Mouse (Mus musculus) forebrain, embryonic 16.5 days (tissue): Measurements from ENCODE around the gene Tenm4. TPM values are rescaled to one million over a fixed set of nuclear protein-coding genes. Genes with fewer than 3 reads are reported as not detected.

Experiments used
- ATAC-seq: fragments of 200-750 bp; cut with Nextera tagmentation; 2 replicates; pipeline ENCODE4 v1.8.0; 2017; ENCODE audit warnings: mild to moderate bottlenecking, moderate library complexity
- H3K27ac ChIP-seq: fragments of 300-500 bp; sonication (generic); 2 replicates; pipeline ENCODE4 v1.5.1; 2014; ENCODE audit warnings: low read length, control low read depth
- H3K27me3 ChIP-seq: fragments of 300-500 bp; sonication (generic); replicated peaks from 2 replicates; pipeline ENCODE4 v1.6.1; 2014; ENCODE audit warnings: low read length; ENCODE audit not compliant: control insufficient read depth, insufficient read depth
- H3K36me3 ChIP-seq: fragments of 300-500 bp; sonication (generic); 2 replicates; pipeline ENCODE4 v1.6.1; 2014; ENCODE audit not compliant: control insufficient read depth, insufficient read depth
- H3K4me1 ChIP-seq: fragments of 300-500 bp; sonication (generic); replicated peaks from 2 replicates; pipeline ENCODE4 v1.6.1; 2014; ENCODE audit warnings: low read length; ENCODE audit not compliant: control insufficient read depth, insufficient read depth
- H3K4me2 ChIP-seq: fragments of 300-500 bp; sonication (generic); 2 replicates; pipeline ENCODE4 v1.6.1; 2014; ENCODE audit warnings: mild to moderate bottlenecking, low read length, control low read depth
- H3K4me3 ChIP-seq: fragments of 300-500 bp; sonication (generic); replicated peaks from 2 replicates; pipeline ENCODE4 v1.5.1; 2014; ENCODE audit warnings: mild to moderate bottlenecking, low read length, control low read depth
- H3K9ac ChIP-seq: fragments of 300-500 bp; sonication (generic); replicated peaks from 2 replicates; pipeline ENCODE4 v1.6.1; 2014; ENCODE audit warnings: low read depth, low read length, control low read depth
- H3K9me3 ChIP-seq: fragments of 300-500 bp; sonication (generic); 2 replicates; pipeline ENCODE4 v1.6.1; 2016; ENCODE audit warnings: low read length; ENCODE audit not compliant: control insufficient read depth
- WGBS: fragments of 180-500 bp; shearing (Covaris S2); extraction: QIAGEN DNeasy Blood & Tissue Kit; methylation state at CpG from one replicate; pipeline ENCODE4 v1.1.7; 2014; 5-methylcytosine and 5-hydroxymethylcytosine counted together
- polyA plus RNA-seq: library from polyadenylated mRNA; unstranded; fragments of >200 nt; fragmentation: Nextera tagmentation; extraction: Ambion mirVana; gene quantifications from 2 replicates; pipeline ENCODE4 v1.2.1, GENCODE M21; 2015

Tenm4 gene
- polyA plus RNA-seq, 1 experiment from 2014 or later, result 105 TPM

DNA sequence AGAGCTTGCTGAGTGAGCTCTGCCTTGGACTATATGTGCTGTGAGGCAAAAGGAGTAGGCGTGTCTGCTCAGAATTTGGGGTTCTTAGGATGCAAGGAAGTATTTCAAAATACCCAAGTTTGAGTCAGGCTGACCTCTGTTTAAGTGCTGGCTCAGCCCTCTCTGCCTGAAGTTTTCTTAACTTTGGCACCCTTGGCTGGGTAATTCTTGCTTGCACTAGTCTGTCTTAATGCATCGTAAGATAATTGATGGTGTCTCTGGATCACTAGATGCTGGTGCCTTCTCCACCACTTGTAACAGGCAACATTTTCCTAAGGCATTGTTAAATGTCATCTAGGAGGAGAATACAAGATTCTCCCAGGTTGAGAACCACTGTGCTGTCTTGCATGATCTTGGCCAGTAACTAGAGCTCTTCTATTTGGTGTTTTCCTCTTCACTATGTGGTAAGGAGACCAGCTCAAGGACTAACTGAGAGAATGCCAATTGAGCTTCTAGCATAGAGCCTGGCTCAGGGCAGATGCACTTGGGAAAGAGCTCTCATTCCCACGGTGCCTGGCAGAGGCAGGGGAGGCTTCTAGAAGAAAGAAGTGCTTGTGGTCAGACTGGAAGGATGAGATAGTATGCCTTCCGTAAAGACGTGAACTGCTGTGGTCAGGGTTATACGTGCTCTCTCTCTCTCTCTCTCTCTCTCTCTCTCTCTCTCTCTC is 57.7 kb downstream of the Tenm4 start:
- H3K27me3 ChIP-seq, result no peaks in the 10 kb centered on the region
- no peak for ATAC-seq
- 86% methylated on average over 6 of the region's 6 CpGs for WGBS
- H3K4me3 ChIP-seq, result no peak overlapping the region
- no peaks in the 10 kb centered on the region for H3K9me3 ChIP-seq
- no peak overlapping the region for H3K4me2 ChIP-seq
- no peaks in the 10 kb centered on the region for H3K36me3 ChIP-seq
- H3K27ac ChIP-seq, result no peak overlapping the region
- peaks cover 20% of the 10 kb centered on the region for H3K4me1 ChIP-seq
- no peak overlapping the region for H3K9ac ChIP-seq

DNA sequence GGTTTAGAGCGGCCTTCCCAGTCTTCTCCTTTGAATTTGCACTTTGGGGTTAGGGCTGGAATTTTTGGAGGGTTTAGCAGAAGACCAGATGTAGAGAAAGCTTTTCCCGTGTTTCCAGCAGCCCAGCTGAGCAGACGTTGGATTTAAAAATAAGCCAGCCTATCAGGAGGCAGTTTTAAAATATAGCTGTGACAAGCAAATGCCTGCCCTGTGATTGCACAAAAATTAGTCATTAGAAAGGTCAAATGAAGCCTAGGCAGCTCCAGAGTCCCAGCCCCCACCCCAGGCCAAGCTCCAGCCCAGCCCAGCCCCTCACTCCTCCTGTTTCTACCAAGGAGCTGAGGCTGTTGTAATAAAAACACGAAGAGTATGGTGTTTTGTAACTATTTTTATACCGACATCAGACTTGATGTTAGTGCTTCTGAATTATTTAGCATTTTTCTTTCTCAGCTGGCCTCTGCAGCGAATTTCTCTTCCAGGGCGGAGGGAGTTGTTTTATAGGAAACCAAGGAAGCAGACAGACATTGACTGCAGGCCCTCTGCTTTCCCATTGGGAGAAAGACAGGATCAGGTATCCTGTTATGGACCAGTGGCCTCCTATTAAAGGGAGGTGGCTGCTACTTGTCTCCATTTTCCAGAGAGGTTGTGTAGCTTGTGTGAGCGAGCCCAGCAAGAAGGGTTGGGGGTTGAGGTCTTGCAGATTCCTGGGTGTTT is 59.1 kb downstream of the Tenm4 start:
- Histone ChIP-seq H3K4me2 (no peak overlapping the region), H3K4me1 (peaks cover 20% of the 10 kb centered on the region), H3K9me3 (no peaks in the 10 kb centered on the region), H3K4me3 (no peak overlapping the region), H3K9ac (no peak overlapping the region), H3K36me3 (no peaks in the 10 kb centered on the region), H3K27me3 (no peaks in the 10 kb centered on the region), H3K27ac (no peak overlapping the region; the same call in 1 of the 2 replicates)
- 59% methylated on average over 8 of the region's 8 CpGs for WGBS
- ATAC-seq, result peak; percentile 24; the same call in 1 of the 2 replicates

DNA sequence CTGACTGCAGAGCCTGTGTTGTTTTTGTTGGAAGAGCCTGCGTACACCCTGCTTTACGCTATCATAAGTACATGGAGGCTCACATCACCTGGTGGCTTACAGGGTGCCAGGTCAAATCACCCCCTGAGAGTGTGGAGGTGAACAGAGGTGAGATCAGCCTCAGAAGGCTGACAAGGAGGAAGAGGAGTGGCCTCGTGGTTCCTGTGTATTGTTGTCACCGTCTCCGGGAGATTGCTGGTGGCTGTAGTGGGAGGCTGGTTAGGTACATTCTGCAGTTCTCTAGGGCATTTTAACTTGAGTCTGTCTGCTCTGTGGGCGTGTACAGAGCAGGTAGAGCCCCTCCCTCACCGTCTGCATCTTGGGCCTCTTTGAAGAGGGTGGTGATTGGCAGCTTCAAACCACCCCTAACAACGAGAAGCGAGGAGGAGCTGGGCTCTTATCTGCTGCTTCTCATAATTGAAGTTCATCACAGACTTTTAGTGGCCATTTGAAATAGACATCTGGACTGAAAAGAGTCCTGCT is 59.7 kb downstream of the Tenm4 start:
- Histone ChIP-seq H3K4me2 (no peak overlapping the region), H3K4me3 (no peak overlapping the region), H3K9ac (no peak overlapping the region), H3K27ac (peak overlapping the region; percentile 16; the same call in 1 of the 2 replicates), H3K4me1 (peaks cover 20% of the 10 kb centered on the region), H3K36me3 (no peaks in the 10 kb centered on the region), H3K9me3 (no peaks in the 10 kb centered on the region), H3K27me3 (no peaks in the 10 kb centered on the region)
- peak; percentile 56; the same call in 1 of the 2 replicates for ATAC-seq
- WGBS, result 45% methylated on average over 9 of the region's 9 CpGs

DNA sequence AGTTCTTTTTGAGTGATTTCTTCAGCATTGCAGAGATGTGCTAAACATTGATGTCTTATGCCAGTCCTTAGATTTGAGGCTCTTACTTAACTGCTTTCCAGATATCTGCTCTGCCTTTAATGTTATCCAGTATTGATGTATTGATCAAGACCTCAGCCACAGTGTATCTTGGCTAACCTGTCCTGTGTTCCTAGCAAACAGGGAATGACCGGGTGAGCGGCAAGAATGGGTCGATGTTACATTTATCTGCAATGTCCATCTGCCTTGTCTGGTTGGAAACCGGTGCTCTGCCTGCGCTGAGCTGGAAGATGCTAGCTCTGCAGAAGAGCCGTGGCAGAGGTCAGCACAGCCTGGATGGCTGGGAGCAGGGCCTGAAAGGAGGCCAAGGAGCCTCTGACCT is 64.8 kb downstream of the Tenm4 start:
- Histone ChIP-seq H3K4me3 (no peak overlapping the region), H3K27ac (no peak overlapping the region), H3K9me3 (no peaks in the 10 kb centered on the region), H3K27me3 (no peaks in the 10 kb centered on the region), H3K36me3 (no peaks in the 10 kb centered on the region), H3K4me1 (peaks cover 4% of the 10 kb centered on the region), H3K9ac (no peak overlapping the region), H3K4me2 (no peak overlapping the region)
- 97% methylated on average over 6 of the region's 6 CpGs for WGBS
- ATAC-seq, result no peak

DNA sequence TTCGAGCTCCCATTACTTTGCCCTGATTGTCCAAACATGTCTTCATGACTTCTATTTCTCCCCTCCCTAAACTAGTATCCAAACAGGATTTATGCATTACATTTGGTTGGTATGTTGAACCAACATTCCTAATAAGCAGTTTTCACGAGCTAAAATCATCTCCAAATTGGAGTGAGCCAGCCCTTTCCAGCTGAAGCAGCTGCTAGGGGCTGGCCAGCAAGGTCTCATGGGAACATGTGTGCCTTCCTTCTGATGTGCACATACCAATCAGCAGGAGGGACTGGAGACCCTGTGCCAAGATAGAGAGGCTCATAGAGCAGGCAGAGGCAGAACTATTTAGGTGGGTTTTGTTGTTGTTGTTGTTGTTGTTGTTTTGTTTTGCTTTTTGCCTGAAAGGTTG is 69.6 kb downstream of the Tenm4 start:
- no peaks in the 10 kb centered on the region for H3K9me3 ChIP-seq
- no peak overlapping the region for H3K27ac ChIP-seq
- H3K27me3 ChIP-seq, result no peaks in the 10 kb centered on the region
- no peak overlapping the region for H3K4me2 ChIP-seq
- no peak overlapping the region for H3K4me3 ChIP-seq
- H3K4me1 ChIP-seq, result peaks cover 15% of the 10 kb centered on the region
- H3K36me3 ChIP-seq, result no peaks in the 10 kb centered on the region
- H3K9ac ChIP-seq, result no peak overlapping the region
- 59% methylated on average over 2 of the region's 2 CpGs for WGBS
- 0 out of 2 replicates have a peak, but pooled peaks have one; percentile 40 for ATAC-seq

DNA sequence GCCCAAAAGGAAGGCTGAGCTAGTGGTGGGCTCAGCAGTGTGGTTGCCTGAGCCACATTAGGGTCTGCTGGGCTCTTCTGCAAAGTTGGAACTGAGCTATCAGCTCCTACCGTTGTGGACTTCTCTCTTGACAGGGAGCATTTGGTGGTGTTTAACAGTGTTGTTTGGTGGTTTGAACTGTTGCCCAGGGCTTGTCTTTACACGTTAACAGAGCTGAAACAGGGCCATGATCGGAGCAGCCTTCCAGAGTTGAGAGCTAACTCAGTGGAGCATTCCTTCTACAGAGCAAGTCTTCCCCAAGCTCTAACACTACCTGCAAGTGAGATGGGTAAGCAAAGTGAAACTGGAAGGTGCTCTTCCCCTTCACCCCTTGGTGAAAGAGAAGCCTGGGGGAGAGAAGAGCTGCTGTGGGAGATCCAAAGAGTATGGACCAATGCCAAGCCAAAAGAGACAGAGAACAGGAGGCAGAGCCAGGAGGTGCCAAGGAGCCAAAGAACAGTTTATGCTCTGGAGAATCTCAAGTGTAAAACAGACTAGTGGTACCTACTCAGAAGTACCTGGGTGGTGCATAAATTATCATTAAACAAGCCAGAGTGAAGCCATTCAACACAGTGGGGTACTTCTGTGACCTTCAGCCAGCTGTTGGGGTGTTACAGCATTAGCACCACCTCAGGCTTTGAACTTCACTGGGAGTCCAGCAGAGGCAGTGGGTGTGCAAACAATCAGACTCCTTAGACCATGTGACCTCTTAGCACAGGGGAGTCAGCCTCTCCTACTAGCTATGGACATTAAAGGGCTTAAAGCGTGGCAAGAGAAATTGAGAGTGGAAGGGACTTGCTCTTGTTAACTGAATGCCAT is 71.5 kb downstream of the Tenm4 start:
- WGBS, result 45% methylated on average over 4 of the region's 4 CpGs
- Histone ChIP-seq H3K9ac (no peak overlapping the region), H3K4me2 (no peak overlapping the region), H3K36me3 (no peaks in the 10 kb centered on the region), H3K4me3 (no peak overlapping the region), H3K4me1 (peaks cover 15% of the 10 kb centered on the region), H3K9me3 (no peaks in the 10 kb centered on the region), H3K27me3 (no peaks in the 10 kb centered on the region), H3K27ac (no peak overlapping the region)
- ATAC-seq, result peak; percentile 20; the same call in 1 of the 2 replicates

DNA sequence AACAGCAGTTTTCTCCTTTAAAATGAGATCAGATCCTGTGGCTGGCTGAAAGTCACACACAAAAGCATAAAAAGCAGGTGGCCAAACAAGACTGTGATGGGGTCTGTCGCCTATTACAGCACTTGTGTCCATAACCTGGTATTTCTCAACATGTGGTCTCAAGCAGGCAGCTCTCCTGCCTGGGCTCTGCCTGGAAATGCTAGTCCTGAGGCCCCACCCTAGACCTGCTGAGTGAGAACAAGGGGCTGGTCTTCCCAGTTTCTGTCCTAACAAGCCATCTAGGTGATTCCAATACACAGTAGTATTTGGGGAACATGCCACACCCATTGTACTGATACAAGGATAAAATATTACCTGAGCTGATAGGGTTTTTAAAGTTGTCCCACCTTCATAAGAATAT is 73.8 kb downstream of the Tenm4 start:
- Histone ChIP-seq H3K36me3 (0 out of 2 replicates have a peak, but pooled peaks cover 2% of the 10 kb centered on the region), H3K4me3 (no peak overlapping the region), H3K4me1 (peaks cover 15% of the 10 kb centered on the region), H3K27ac (no peak overlapping the region), H3K27me3 (no peaks in the 10 kb centered on the region), H3K9ac (no peak overlapping the region), H3K9me3 (no peaks in the 10 kb centered on the region), H3K4me2 (no peak overlapping the region)
- 80% methylated on average over 1 of the region's 1 CpGs for WGBS
- ATAC-seq, result no peak

DNA sequence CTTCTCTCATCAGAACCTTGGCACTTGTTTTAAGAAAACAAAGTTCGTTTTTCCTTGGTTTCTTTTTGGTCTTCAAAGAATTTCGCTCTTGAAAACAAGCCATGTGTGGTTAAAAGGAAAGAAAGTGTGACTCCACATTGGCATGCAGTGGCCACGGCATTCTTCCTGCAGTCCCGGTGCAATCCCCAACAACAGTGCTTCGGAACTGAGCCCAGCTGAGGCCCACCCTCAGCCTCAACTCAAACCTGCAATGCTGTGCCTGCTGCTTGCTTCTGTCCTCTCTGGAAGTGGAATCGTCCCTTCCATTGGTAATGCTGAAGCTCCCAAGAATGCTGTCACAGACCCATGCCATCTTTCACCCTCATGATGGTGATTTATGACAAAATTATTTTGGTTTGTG is 88.6 kb downstream of the Tenm4 start:
- Histone ChIP-seq H3K4me3 (no peak overlapping the region), H3K9ac (no peak overlapping the region), H3K9me3 (no peaks in the 10 kb centered on the region), H3K27ac (no peak overlapping the region), H3K4me1 (0 out of 2 replicates have a peak, but pooled peaks cover 3% of the 10 kb centered on the region), H3K27me3 (no peaks in the 10 kb centered on the region), H3K4me2 (no peak overlapping the region), H3K36me3 (no peaks in the 10 kb centered on the region)
- WGBS, result 76% methylated on average over 6 of the region's 6 CpGs
- ATAC-seq, result no peak

DNA sequence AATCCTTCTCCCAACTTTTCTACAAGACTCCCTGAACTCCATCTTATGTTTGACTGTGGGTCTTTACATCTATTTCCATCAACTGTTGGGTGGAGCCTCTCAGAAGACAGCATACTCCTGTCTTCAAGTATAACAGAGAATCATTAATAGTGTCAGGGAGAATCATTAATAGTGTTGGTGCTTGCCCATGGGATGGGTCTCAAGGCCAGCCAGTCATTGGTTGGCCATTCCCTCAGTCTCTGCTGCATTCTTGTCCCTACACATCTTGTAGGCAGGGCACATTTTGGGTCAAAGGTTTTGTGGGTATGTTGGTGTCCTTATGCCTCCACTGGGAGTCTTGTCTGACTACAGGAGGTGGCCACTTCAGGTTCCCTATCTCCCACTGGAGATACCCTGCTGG is 91.1 kb downstream of the Tenm4 start:
- no peak overlapping the region for H3K4me2 ChIP-seq
- no peak for ATAC-seq
- H3K4me3 ChIP-seq, result no peak overlapping the region
- H3K27me3 ChIP-seq, result no peaks in the 10 kb centered on the region
- H3K36me3 ChIP-seq, result no peaks in the 10 kb centered on the region
- no peak overlapping the region for H3K9ac ChIP-seq
- H3K4me1 ChIP-seq, result peaks cover 14% of the 10 kb centered on the region
- H3K27ac ChIP-seq, result no peak overlapping the region
- no peaks in the 10 kb centered on the region for H3K9me3 ChIP-seq
